Mouse (Mus musculus) midbrain, postnatal 0 days (tissue): ENCODE results near the gene Cyp27b1. TPM values are rescaled to one million over a fixed set of nuclear protein-coding genes. Genes with fewer than 3 reads are reported as not detected.

Experiments
- ATAC-seq: fragments of 200-750 bp; cut with Nextera tagmentation; 2 replicates; pipeline ENCODE4 v1.8.0; 2017; ENCODE audit warnings: moderate number of reproducible peaks, mild to moderate bottlenecking, moderate TSS enrichment, moderate library complexity; ENCODE audit not compliant: low FRiP score
- DNase-seq: peaks from one replicate; pipeline ENCODE4 v3.0.0-alpha.2; 2015; ENCODE audit warnings: low spot score
- H3K27ac ChIP-seq: fragments of 300-500 bp; sonication (generic); 2 replicates; pipeline ENCODE4 v1.5.1; 2014; ENCODE audit warnings: low read depth, mild to moderate bottlenecking, low read length, mixed read lengths
- H3K27me3 ChIP-seq: fragments of 300-500 bp; sonication (generic); 2 replicates; pipeline ENCODE4 v1.6.1; 2014; ENCODE audit warnings: low read length, control low read depth, mixed read lengths; ENCODE audit not compliant: insufficient read depth
- H3K36me3 ChIP-seq: fragments of 300-500 bp; sonication (generic); 2 replicates; pipeline ENCODE4 v1.6.1; 2014; ENCODE audit warnings: low read length, control low read depth, mixed read lengths; ENCODE audit not compliant: insufficient read depth
- H3K4me1 ChIP-seq: fragments of 300-500 bp; sonication (generic); 2 replicates; pipeline ENCODE4 v1.6.1; 2014; ENCODE audit warnings: mild to moderate bottlenecking, control low read depth, antibody characterized with exemption, low read length, mixed read lengths; ENCODE audit not compliant: insufficient read depth
- H3K4me2 ChIP-seq: fragments of 300-500 bp; sonication (generic); 2 replicates; pipeline ENCODE4 v1.6.1; 2014; ENCODE audit warnings: low read depth, mild to moderate bottlenecking, low read length, mixed read lengths; ENCODE audit not compliant: poor library complexity, severe bottlenecking
- H3K4me3 ChIP-seq: fragments of 300-500 bp; sonication (generic); 2 replicates; pipeline ENCODE4 v1.5.1; 2014; ENCODE audit warnings: low read depth, mild to moderate bottlenecking, low read length, moderate library complexity
- H3K9ac ChIP-seq: fragments of 300-500 bp; sonication (generic); replicated peaks from 2 replicates; pipeline ENCODE4 v1.6.1; 2014; ENCODE audit warnings: mild to moderate bottlenecking, low read length, moderate library complexity, mixed read lengths; ENCODE audit not compliant: poor library complexity, severe bottlenecking
- H3K9me3 ChIP-seq: fragments of 300-500 bp; sonication (generic); 2 replicates; pipeline ENCODE4 v1.6.1; 2016; ENCODE audit warnings: low read length, control low read depth
- CTCF ChIP-seq: IDR thresholded peaks from 2 replicates; pipeline ENCODE4 v1.5.1; 2016; ENCODE audit warnings: antibody characterized with exemption, mild to moderate bottlenecking
- WGBS: fragments of 180-500 bp; shearing (Covaris S2); extraction: QIAGEN DNeasy Blood & Tissue Kit; methylation state at CpG from one replicate; pipeline ENCODE4 v1.1.7; 2014; 5-methylcytosine and 5-hydroxymethylcytosine counted together
- polyA plus RNA-seq: library from polyadenylated mRNA; unstranded; fragments of >200 nt; fragmentation: Nextera tagmentation; extraction: Ambion mirVana; gene quantifications from 2 replicates; pipeline ENCODE4 v1.2.1, GENCODE M21; 2015
- total RNA-seq: library from RNA; depleted of rRNA; stranded (reverse); fragments of >200 nt; gene quantifications from 2 replicates; pipeline ENCODE4 v1.2.3, GENCODE M21; 2014

Gene Cyp27b1
- total and polyA plus RNA-seq, 2 experiments from 2014 or later, result 0.22 TPM; not detected in 1

- no peaks in the 10 kb centered on the region for H3K4me1 ChIP-seq
- 67% methylated on average over 7 of the region's 7 CpGs for WGBS
- H3K9ac ChIP-seq, result no peak overlapping the region
- no peak for ATAC-seq
- no peak overlapping the region for H3K27ac ChIP-seq
- TF ChIP-seq CTCF, result no peak
- no peak overlapping the region for H3K4me3 ChIP-seq
- no peaks in the 10 kb centered on the region for H3K9me3 ChIP-seq
- no peak for DNase-seq
- no peak overlapping the region for H3K4me2 ChIP-seq
- H3K36me3 ChIP-seq, result no peaks in the 10 kb centered on the region
- no peaks in the 10 kb centered on the region for H3K27me3 ChIP-seq
These were observed 44.2 kb upstream of the Cyp27b1 start for GRCm38 (mm10) chr10:127003806-127004205.

- Histone ChIP-seq H3K4me2 (no peak overlapping the region), H3K4me3 (no peak overlapping the region), H3K27me3 (no peaks in the 10 kb centered on the region), H3K27ac (no peak overlapping the region), H3K4me1 (no peaks in the 10 kb centered on the region), H3K9ac (no peak overlapping the region), H3K9me3 (no peaks in the 10 kb centered on the region), H3K36me3 (no peaks in the 10 kb centered on the region)
- TF ChIP-seq CTCF, result peak; percentile 38
- 58% methylated on average over 5 of the region's 5 CpGs for WGBS
- no peak for ATAC-seq
- no peak for DNase-seq
These were observed 31.6 kb upstream of the Cyp27b1 start for GRCm38 (mm10) chr10:127016488-127016887.

GRCm38 (mm10) chr10:127017071-127017470, 31.0 kb upstream of the Cyp27b1 start:
- Histone ChIP-seq H3K4me2 (no peak overlapping the region), H3K27ac (no peak overlapping the region), H3K4me1 (no peaks in the 10 kb centered on the region), H3K9ac (no peak overlapping the region), H3K27me3 (no peaks in the 10 kb centered on the region), H3K9me3 (no peaks in the 10 kb centered on the region), H3K36me3 (no peaks in the 10 kb centered on the region), H3K4me3 (no peak overlapping the region)
- 13% methylated on average over 2 of the region's 2 CpGs for WGBS
- no peak for TF ChIP-seq CTCF
- no peak for ATAC-seq
- DNase-seq, result no peak

- H3K9me3 ChIP-seq, result no peaks in the 10 kb centered on the region
- peaks cover 11% of the 10 kb centered on the region for H3K36me3 ChIP-seq
- H3K27ac ChIP-seq, result no peak overlapping the region
- TF ChIP-seq CTCF, result no peak
- no peaks in the 10 kb centered on the region for H3K4me1 ChIP-seq
- H3K9ac ChIP-seq, result no peak overlapping the region
- H3K27me3 ChIP-seq, result no peaks in the 10 kb centered on the region
- no peak for DNase-seq
- ATAC-seq, result no peak
- no peak overlapping the region for H3K4me3 ChIP-seq
- WGBS, result 78% methylated on average over 16 of the region's 16 CpGs
- no peak overlapping the region for H3K4me2 ChIP-seq
These were observed 29.6 kb upstream of the Cyp27b1 start for GRCm38 (mm10) chr10:127018422-127018821.

- Histone ChIP-seq H3K27me3 (no peaks in the 10 kb centered on the region), H3K4me3 (peak within 1 kb of the TSS; percentile 83), H3K36me3 (peaks cover 16% of the 10 kb centered on the region), H3K9ac (peak within 1 kb of the TSS; percentile 92), H3K9me3 (no peaks in the 10 kb centered on the region), H3K4me2 (peak within 1 kb of the TSS; percentile 85), H3K4me1 (no peaks in the 10 kb centered on the region), H3K27ac (peak within 1 kb of the TSS; percentile 73)
- ATAC-seq (peak; percentile 78), DNase-seq (peak; percentile 94)
- peak; percentile 97 for TF ChIP-seq CTCF
- WGBS, result 6% methylated on average over 55 of the region's 56 CpGs
These were observed 17.4 kb upstream of the Cyp27b1 start, which contains the start of gene Tsfm for GRCm38 (mm10) chr10:127030336-127031296. Tsfm (minus strand) TSS chr10:127030840.

GRCm38 (mm10) chr10:127033301-127033741, 14.7 kb upstream of the Cyp27b1 start:
- Histone ChIP-seq H3K4me2 (no peak overlapping the region), H3K27ac (no peak overlapping the region), H3K9me3 (no peaks in the 10 kb centered on the region), H3K9ac (no peak overlapping the region), H3K4me3 (no peak overlapping the region), H3K36me3 (peaks cover 3% of the 10 kb centered on the region; the same call in 1 of the 2 replicates), H3K4me1 (no peaks in the 10 kb centered on the region), H3K27me3 (no peaks in the 10 kb centered on the region)
- no peak for TF ChIP-seq CTCF
- DNase-seq, result no peak
- WGBS, result 77% methylated on average over 8 of the region's 8 CpGs
- ATAC-seq, result no peak
